Mouse (Mus musculus) intestine, postnatal 0 days (tissue): ENCODE data around the gene Slc16a10. TPM values are rescaled to one million over a fixed set of nuclear protein-coding genes. Genes with fewer than 3 reads are reported as not detected.

Experiments used
- ATAC-seq: fragments of 200-750 bp; cut with Nextera tagmentation; 2 replicates; pipeline ENCODE4 v1.8.0; 2017; ENCODE audit warnings: mild to moderate bottlenecking, moderate TSS enrichment, moderate library complexity
- H3K27ac ChIP-seq: fragments of 300-500 bp; sonication (generic); 2 replicates; pipeline ENCODE4 v1.5.1; 2014; ENCODE audit warnings: mild to moderate bottlenecking, low read depth, low read length, moderate library complexity
- H3K27me3 ChIP-seq: fragments of 300-500 bp; sonication (generic); replicated peaks from 2 replicates; pipeline ENCODE4 v1.6.1; 2014; ENCODE audit warnings: low read length, mixed read lengths; ENCODE audit not compliant: control insufficient read depth, insufficient read depth
- H3K36me3 ChIP-seq: fragments of 300-500 bp; sonication (generic); 2 replicates; pipeline ENCODE4 v1.6.1; 2014; ENCODE audit warnings: mild to moderate bottlenecking, moderate library complexity; ENCODE audit not compliant: control insufficient read depth, insufficient read depth
- H3K4me1 ChIP-seq: fragments of 300-500 bp; sonication (generic); replicated peaks from 2 replicates; pipeline ENCODE4 v1.6.1; 2014; ENCODE audit warnings: antibody characterized with exemption, low read length, mixed read lengths; ENCODE audit not compliant: control insufficient read depth, insufficient read depth
- H3K4me2 ChIP-seq: fragments of 300-500 bp; sonication (generic); replicated peaks from 2 replicates; pipeline ENCODE4 v1.6.1; 2014; ENCODE audit warnings: low read depth, mild to moderate bottlenecking, moderate library complexity
- H3K4me3 ChIP-seq: fragments of 300-500 bp; sonication (generic); 2 replicates; pipeline ENCODE4 v1.5.1; 2014; ENCODE audit warnings: low read depth, low read length
- H3K9ac ChIP-seq: fragments of 300-500 bp; sonication (generic); 2 replicates; pipeline ENCODE4 v1.6.1; 2014; ENCODE audit warnings: mild to moderate bottlenecking, low read depth, low read length
- H3K9me3 ChIP-seq: fragments of 300-500 bp; sonication (generic); 2 replicates; pipeline ENCODE4 v1.6.1; 2016; ENCODE audit warnings: mixed run types; ENCODE audit not compliant: control insufficient read depth
- CTCF ChIP-seq: sonication (generic); IDR thresholded peaks from 2 replicates; pipeline ENCODE4 v1.5.1; 2016; ENCODE audit warnings: low read depth, mild to moderate bottlenecking, control low read depth, antibody characterized with exemption, moderate library complexity
- WGBS: fragments of 180-500 bp; shearing (Covaris S2); extraction: QIAGEN DNeasy Blood & Tissue Kit; methylation state at CpG from one replicate; pipeline ENCODE4 v1.1.7; 2014; 5-methylcytosine and 5-hydroxymethylcytosine counted together
- polyA plus RNA-seq: library from polyadenylated mRNA; unstranded; fragments of >200 nt; fragmentation: Nextera tagmentation; extraction: Ambion mirVana; gene quantifications from 2 replicates; pipeline ENCODE4 v1.2.1, GENCODE M21; 2015

Slc16a10 gene
- polyA plus RNA-seq, 1 experiment from 2014 or later: 57.5 TPM

DNA sequence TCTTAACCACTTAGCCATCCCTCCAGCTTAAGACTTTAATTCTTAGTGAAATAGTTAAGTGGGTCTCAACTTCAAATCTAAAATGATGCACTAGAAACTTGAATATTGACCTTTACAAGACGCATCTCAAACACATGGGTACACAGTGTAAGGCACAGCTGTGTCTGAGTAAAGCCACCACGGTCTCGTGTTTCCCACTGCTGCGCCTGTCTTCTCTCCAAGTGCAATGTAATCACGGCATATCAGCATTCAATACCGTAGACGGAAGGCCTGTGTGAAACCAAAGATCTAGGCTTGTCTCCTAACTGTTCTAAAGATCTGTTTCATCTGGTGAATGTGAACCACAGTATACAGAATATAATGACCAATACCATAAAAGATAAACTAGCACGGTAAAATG lies 33.1 kb downstream of the Slc16a10 start:
- Histone ChIP-seq H3K4me1 (no peaks in the 10 kb centered on the region; the same call in 1 of the 2 replicates), H3K4me3 (no peak overlapping the region), H3K9me3 (no peaks in the 10 kb centered on the region), H3K27me3 (no peaks in the 10 kb centered on the region), H3K36me3 (no peaks in the 10 kb centered on the region), H3K27ac (no peak overlapping the region), H3K9ac (no peak overlapping the region), H3K4me2 (no peak overlapping the region)
- 71% methylated on average over 8 of the region's 8 CpGs for WGBS
- no peak for ATAC-seq
- no peak for TF ChIP-seq CTCF

DNA sequence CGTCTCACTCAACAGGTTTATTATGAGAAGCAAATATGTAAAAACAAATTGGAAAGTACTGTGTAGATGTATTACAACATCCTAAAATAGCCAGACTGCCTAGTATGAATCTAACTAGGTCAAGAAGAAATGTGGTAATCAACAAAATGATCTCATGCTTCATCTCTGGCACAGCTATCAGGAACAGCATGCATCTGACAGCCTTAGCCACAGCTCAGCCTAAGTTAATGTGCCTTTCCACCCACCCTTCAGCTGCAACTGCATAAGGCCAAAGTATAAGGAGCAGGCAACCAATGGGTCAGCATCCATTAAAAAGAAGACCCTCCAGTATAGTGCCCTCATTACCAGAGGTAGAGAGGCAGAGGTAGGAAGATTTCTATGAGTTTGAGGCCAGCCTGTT lies 34.1 kb downstream of the Slc16a10 start:
- H3K36me3 ChIP-seq: no peaks in the 10 kb centered on the region
- H3K4me2 ChIP-seq: no peak overlapping the region
- 0 out of 2 replicates have a peak, but pooled peaks have one; percentile 6 for ATAC-seq
- H3K9ac ChIP-seq: no peak overlapping the region
- TF ChIP-seq CTCF: no peak
- H3K4me1 ChIP-seq: no peaks in the 10 kb centered on the region; the same call in 1 of the 2 replicates
- H3K4me3 ChIP-seq: no peak overlapping the region
- H3K27ac ChIP-seq: no peak overlapping the region
- WGBS: 64% methylated on average over 1 of the region's 1 CpGs
- H3K27me3 ChIP-seq: no peaks in the 10 kb centered on the region
- no peaks in the 10 kb centered on the region for H3K9me3 ChIP-seq

DNA sequence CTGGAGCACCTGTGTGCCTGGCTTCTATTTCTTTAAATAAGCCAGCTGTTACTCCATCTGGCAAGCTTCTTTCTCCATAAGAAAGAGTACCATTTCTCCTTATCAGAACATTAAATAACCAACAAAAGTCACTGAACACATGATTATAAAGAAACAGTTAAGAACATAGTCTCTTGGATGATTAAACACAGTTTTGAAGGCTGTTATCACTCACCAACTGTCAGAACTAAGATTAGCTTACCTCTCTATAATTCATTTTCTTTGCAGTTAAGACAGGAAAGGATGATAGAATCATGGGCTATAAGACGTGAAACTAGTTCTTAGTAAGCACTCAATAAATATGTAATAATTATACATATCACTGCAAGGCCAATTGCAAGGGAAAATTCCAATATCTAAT lies 36.9 kb downstream of the Slc16a10 start:
- no peak overlapping the region for H3K4me2 ChIP-seq
- WGBS: 47% methylated on average over 1 of the region's 1 CpGs
- no peak overlapping the region for H3K27ac ChIP-seq
- H3K4me3 ChIP-seq: no peak overlapping the region
- no peaks in the 10 kb centered on the region for H3K9me3 ChIP-seq
- no peaks in the 10 kb centered on the region; the same call in 1 of the 2 replicates for H3K4me1 ChIP-seq
- no peak overlapping the region for H3K9ac ChIP-seq
- H3K36me3 ChIP-seq: no peaks in the 10 kb centered on the region
- ATAC-seq: no peak
- H3K27me3 ChIP-seq: no peaks in the 10 kb centered on the region
- TF ChIP-seq CTCF: no peak

DNA sequence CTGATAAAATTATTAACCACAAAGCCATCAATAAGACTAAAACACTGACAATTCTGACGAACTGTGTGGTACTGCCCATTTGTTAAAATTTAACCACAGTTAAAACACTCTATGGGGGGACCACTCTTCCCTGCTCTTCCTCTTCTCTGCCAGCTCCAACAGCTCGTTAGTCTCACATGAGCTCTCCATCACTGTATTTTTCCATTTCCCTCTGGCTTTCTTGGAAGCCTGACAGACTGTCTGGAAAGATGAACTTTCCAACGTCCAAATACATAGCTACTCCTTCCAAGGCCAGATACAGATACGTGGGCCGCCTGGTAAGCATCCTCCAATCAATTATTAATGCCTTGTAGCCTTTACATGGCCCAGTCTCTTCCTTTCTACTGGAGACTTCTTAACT lies 38.3 kb downstream of the Slc16a10 start:
- 24% methylated on average over 5 of the region's 5 CpGs for WGBS
- no peak overlapping the region for H3K4me2 ChIP-seq
- H3K4me1 ChIP-seq: no peaks in the 10 kb centered on the region; the same call in 1 of the 2 replicates
- no peaks in the 10 kb centered on the region for H3K9me3 ChIP-seq
- ATAC-seq: no peak
- H3K27me3 ChIP-seq: no peaks in the 10 kb centered on the region
- H3K27ac ChIP-seq: no peak overlapping the region
- no peak overlapping the region for H3K4me3 ChIP-seq
- no peak for TF ChIP-seq CTCF
- no peak overlapping the region for H3K9ac ChIP-seq
- no peaks in the 10 kb centered on the region for H3K36me3 ChIP-seq

DNA sequence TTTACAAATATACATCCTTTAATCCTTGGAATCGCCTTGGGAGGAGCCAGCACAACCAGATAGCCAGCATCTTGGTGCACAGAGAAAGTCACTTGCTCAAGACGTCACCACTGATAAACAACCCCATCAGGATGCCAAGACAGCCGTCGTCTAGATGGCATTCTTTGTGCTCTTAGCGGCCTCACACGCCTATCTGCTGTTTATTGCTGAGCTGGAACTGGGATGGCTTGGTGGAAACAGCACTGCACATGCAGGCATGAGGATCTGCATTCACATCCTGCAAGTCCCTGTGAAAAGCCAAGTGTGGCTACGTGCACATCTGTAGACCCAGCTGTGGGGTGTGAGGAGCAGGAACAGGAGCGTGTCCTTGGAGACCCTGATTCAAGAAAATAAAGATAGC lies 39.1 kb downstream of the Slc16a10 start:
- no peaks in the 10 kb centered on the region for H3K27me3 ChIP-seq
- no peak overlapping the region for H3K9ac ChIP-seq
- no peak overlapping the region for H3K27ac ChIP-seq
- no peak for ATAC-seq
- no peak for TF ChIP-seq CTCF
- H3K4me3 ChIP-seq: no peak overlapping the region
- WGBS: 36% methylated on average over 8 of the region's 8 CpGs
- no peaks in the 10 kb centered on the region for H3K36me3 ChIP-seq
- no peak overlapping the region for H3K4me2 ChIP-seq
- no peaks in the 10 kb centered on the region; the same call in 1 of the 2 replicates for H3K4me1 ChIP-seq
- H3K9me3 ChIP-seq: no peaks in the 10 kb centered on the region

DNA sequence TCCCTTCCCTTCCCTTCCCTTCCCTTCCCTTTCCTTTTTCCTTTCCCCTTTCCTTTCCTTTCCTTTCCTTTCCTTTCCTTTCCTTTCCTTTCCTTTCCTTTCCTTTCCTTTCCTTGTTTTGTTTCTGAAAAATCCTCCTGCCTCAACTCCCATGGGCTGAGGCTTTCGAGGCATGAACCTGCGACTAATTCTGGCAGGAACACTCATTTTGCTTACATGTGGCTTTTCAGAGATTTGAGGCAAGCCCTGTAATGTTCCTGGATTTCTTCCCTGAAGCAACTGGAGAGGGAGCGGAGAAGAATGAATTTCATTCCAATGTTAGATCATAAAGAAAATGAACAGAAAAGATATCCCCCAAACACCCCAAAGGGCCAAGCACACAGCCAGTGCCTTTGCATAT lies 39.9 kb downstream of the Slc16a10 start:
- Histone ChIP-seq H3K36me3 (no peaks in the 10 kb centered on the region; the same call in 1 of the 2 replicates), H3K9ac (no peak overlapping the region), H3K4me1 (no peaks in the 10 kb centered on the region; the same call in 1 of the 2 replicates), H3K27me3 (no peaks in the 10 kb centered on the region), H3K4me2 (no peak overlapping the region), H3K27ac (no peak overlapping the region), H3K9me3 (no peaks in the 10 kb centered on the region), H3K4me3 (no peak overlapping the region)
- ATAC-seq: no peak
- WGBS: 63% methylated on average over 3 of the region's 3 CpGs
- no peak for TF ChIP-seq CTCF

DNA sequence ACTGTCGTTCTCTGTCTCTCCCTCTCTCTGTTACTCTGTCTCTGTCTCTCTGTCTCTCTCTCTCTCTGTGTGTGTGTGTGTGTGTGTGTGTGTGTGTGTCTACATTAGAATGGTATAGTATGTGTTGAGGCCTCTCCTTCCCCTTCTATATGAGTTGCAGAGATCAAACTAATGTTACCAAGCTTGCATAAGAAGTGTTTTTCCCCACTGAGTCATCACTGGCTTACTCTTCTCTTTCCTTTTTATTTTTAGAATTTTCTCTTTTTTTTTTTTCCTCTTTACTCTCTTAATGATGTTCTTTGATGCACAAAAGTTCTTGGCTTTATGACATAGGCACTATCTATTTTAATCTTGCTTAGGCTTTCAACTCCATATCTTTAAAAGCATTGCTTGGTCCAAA lies 43.6 kb downstream of the Slc16a10 start:
- WGBS: 75% methylated on average over 1 of the region's 1 CpGs
- H3K9me3 ChIP-seq: no peaks in the 10 kb centered on the region
- no peaks in the 10 kb centered on the region for H3K4me1 ChIP-seq
- no peaks in the 10 kb centered on the region for H3K27me3 ChIP-seq
- H3K27ac ChIP-seq: no peak overlapping the region
- H3K4me2 ChIP-seq: no peak overlapping the region
- no peak for ATAC-seq
- no peak for TF ChIP-seq CTCF
- no peak overlapping the region for H3K4me3 ChIP-seq
- no peak overlapping the region for H3K9ac ChIP-seq
- H3K36me3 ChIP-seq: no peaks in the 10 kb centered on the region; the same call in 1 of the 2 replicates
